Mouse (Mus musculus): ENCODE measurements around the gene Hmga1b. TPM values are rescaled to one million over a fixed set of nuclear protein-coding genes. Genes with fewer than 3 reads are reported as not detected.
A peak's percentile ranks its signal among the peaks of the same experiment; 100 is the strongest.
"Not testable (repeated sequence)": the region's sequence is repeated elsewhere in the genome, so short reads cannot be mapped to it uniquely, and the experiment has no call there.

Hmga1b gene
- polyA plus RNA-seq, 1 experiment from 2014 or later: 11.2 TPM

- Histone ChIP-seq H3K9ac (ENCODE audit: low read length) (peak within 1 kb of the TSS; percentile 90), H3K9me3 (ENCODE audit: control insufficient read depth, low read length) (no peaks in the 10 kb centered on the region), H3K27ac (replicated peaks; ENCODE audit: low read depth, low read length) (peak within 1 kb of the TSS; percentile 52), H3K4me2 (ENCODE audit: low read depth, severe bottlenecking) (peak within 1 kb of the TSS; percentile 96), H3K4me1 (ENCODE audit: control insufficient read depth, insufficient read depth, low read length) (peaks cover 12% of the 10 kb centered on the region), H3K4me3 (ENCODE audit: low read depth, low read length) (peak within 1 kb of the TSS; percentile 96), H3K36me3 (ENCODE audit: control insufficient read depth, insufficient read depth, low read length) (peaks cover 10% of the 10 kb centered on the region), H3K27me3 (ENCODE audit: control insufficient read depth, insufficient read depth, low read length) (no peaks in the 10 kb centered on the region)
- under 1% methylated on average over 70 of the region's 107 CpGs for WGBS
- ATAC-seq (ENCODE audit: insufficient number of reproducible peaks, low FRiP score, low TSS enrichment, low read depth): peak; percentile 63
- DNase-seq (ENCODE audit: low spot score): peak; percentile 85
Observed at GRCm38 (mm10) chr11:120784064-120784791, 21.6 kb downstream of the Hmga1b start, which contains the start of the genes Rfng and Gps1. TSS of gene Rfng (minus strand) at chr11:120784207. TSS of gene Gps1 (plus strand) at chr11:120784272.

GRCm38 (mm10) chr11:120785145-120785544 lies 22.6 kb downstream of the Hmga1b start:
- peaks cover 12% of the 10 kb centered on the region for H3K4me1 ChIP-seq (ENCODE audit: control insufficient read depth, insufficient read depth, low read length)
- no peaks in the 10 kb centered on the region for H3K27me3 ChIP-seq (ENCODE audit: control insufficient read depth, insufficient read depth, low read length)
- peak overlapping the region; percentile 96 for H3K4me2 ChIP-seq (ENCODE audit: low read depth, severe bottlenecking)
- no peak for ATAC-seq (ENCODE audit: insufficient number of reproducible peaks, low FRiP score, low TSS enrichment, low read depth)
- 38% methylated on average over 9 of the region's 9 CpGs for WGBS
- DNase-seq (ENCODE audit: low spot score): no peak
- peaks cover 19% of the 10 kb centered on the region for H3K36me3 ChIP-seq (ENCODE audit: control insufficient read depth, insufficient read depth, low read length)
- no peak overlapping the region for H3K27ac ChIP-seq (replicated peaks; ENCODE audit: low read depth, low read length)
- H3K9ac ChIP-seq (ENCODE audit: low read length): peak overlapping the region; percentile 90
- H3K4me3 ChIP-seq (ENCODE audit: low read depth, low read length): peak overlapping the region; percentile 96
- no peaks in the 10 kb centered on the region for H3K9me3 ChIP-seq (ENCODE audit: control insufficient read depth, low read length)

GRCm38 (mm10) chr11:120788460-120788859 lies 25.9 kb downstream of the Hmga1b start:
- WGBS: 86% methylated on average over 9 of the region's 10 CpGs
- not testable (repeated sequence) for DNase-seq (ENCODE audit: low spot score); H3K9me3 ChIP-seq (ENCODE audit: control insufficient read depth, low read length)

GRCm38 (mm10) chr11:120789355-120789754 lies 26.8 kb downstream of the Hmga1b start:
- no peak for DNase-seq (ENCODE audit: low spot score)
- Histone ChIP-seq H3K9ac (ENCODE audit: low read length) (no peak overlapping the region), H3K4me1 (ENCODE audit: control insufficient read depth, insufficient read depth, low read length) (peaks cover 7% of the 10 kb centered on the region; the same call in 1 of the 2 replicates), H3K9me3 (ENCODE audit: control insufficient read depth, low read length) (no peaks in the 10 kb centered on the region), H3K27ac (replicated peaks; ENCODE audit: low read depth, low read length) (no peak overlapping the region), H3K4me3 (ENCODE audit: low read depth, low read length) (no peak overlapping the region), H3K36me3 (ENCODE audit: control insufficient read depth, insufficient read depth, low read length) (peaks cover 37% of the 10 kb centered on the region), H3K27me3 (ENCODE audit: control insufficient read depth, insufficient read depth, low read length) (no peaks in the 10 kb centered on the region), H3K4me2 (ENCODE audit: low read depth, severe bottlenecking) (no peak overlapping the region)
- 84% methylated on average over 4 of the region's 4 CpGs for WGBS
- no peak for ATAC-seq (ENCODE audit: insufficient number of reproducible peaks, low FRiP score, low TSS enrichment, low read depth)

More at GRCm38 (mm10) chr11:120788460-120788859, 25.9 kb downstream of the Hmga1b start:
- not testable (repeated sequence) for H3K4me3 ChIP-seq (ENCODE audit: low read depth, low read length); H3K27ac ChIP-seq (replicated peaks; ENCODE audit: low read depth, low read length); H3K27me3 ChIP-seq (ENCODE audit: control insufficient read depth, insufficient read depth, low read length); ATAC-seq (ENCODE audit: insufficient number of reproducible peaks, low FRiP score, low TSS enrichment, low read depth); H3K4me2 ChIP-seq (ENCODE audit: low read depth, severe bottlenecking); H3K9ac ChIP-seq (ENCODE audit: low read length); H3K4me1 ChIP-seq (ENCODE audit: control insufficient read depth, insufficient read depth, low read length)
- H3K36me3 ChIP-seq (ENCODE audit: control insufficient read depth, insufficient read depth, low read length): peaks cover 34% of the 10 kb centered on the region

GRCm38 (mm10) chr11:120789810-120790209 lies 27.2 kb downstream of the Hmga1b start:
- 91% methylated on average over 3 of the region's 3 CpGs for whole genome bisulfite sequencing
- no peaks in the 10 kb centered on the region for H3K27me3 ChIP-seq (ENCODE audit: control insufficient read depth, insufficient read depth, low read length)

GRCm38 (mm10) chr11:120792652-120793051 lies 30.1 kb downstream of the Hmga1b start:
- Histone ChIP-seq H3K4me1 (ENCODE audit: control insufficient read depth, insufficient read depth, low read length) (peaks cover 5% of the 10 kb centered on the region), H3K27me3 (ENCODE audit: control insufficient read depth, insufficient read depth, low read length) (no peaks in the 10 kb centered on the region), H3K4me3 (ENCODE audit: low read depth, low read length) (no peak overlapping the region), H3K27ac (replicated peaks; ENCODE audit: low read depth, low read length) (no peak overlapping the region), H3K36me3 (ENCODE audit: control insufficient read depth, insufficient read depth, low read length) (peaks cover 32% of the 10 kb centered on the region), H3K9ac (ENCODE audit: low read length) (no peak overlapping the region), H3K4me2 (ENCODE audit: low read depth, severe bottlenecking) (no peak overlapping the region), H3K9me3 (ENCODE audit: control insufficient read depth, low read length) (no peaks in the 10 kb centered on the region)
- DNase-seq (ENCODE audit: low spot score) (no peak), ATAC-seq (ENCODE audit: insufficient number of reproducible peaks, low FRiP score, low TSS enrichment, low read depth) (no peak)
- WGBS: 94% methylated on average over 9 of the region's 9 CpGs

More at GRCm38 (mm10) chr11:120789810-120790209, 27.2 kb downstream of the Hmga1b start:
- H3K4me1 ChIP-seq (ENCODE audit: control insufficient read depth, insufficient read depth, low read length): peaks cover 6% of the 10 kb centered on the region; the same call in 1 of the 2 replicates
- ATAC-seq (ENCODE audit: insufficient number of reproducible peaks, low FRiP score, low TSS enrichment, low read depth) (no peak), DNase-seq (ENCODE audit: low spot score) (no peak)
- no peak overlapping the region for H3K4me2 ChIP-seq (ENCODE audit: low read depth, severe bottlenecking)
- no peak overlapping the region for H3K4me3 ChIP-seq (ENCODE audit: low read depth, low read length)
- no peak overlapping the region for H3K27ac ChIP-seq (replicated peaks; ENCODE audit: low read depth, low read length)
- no peak overlapping the region for H3K9ac ChIP-seq (ENCODE audit: low read length)
- H3K9me3 ChIP-seq (ENCODE audit: control insufficient read depth, low read length): no peaks in the 10 kb centered on the region
- H3K36me3 ChIP-seq (ENCODE audit: control insufficient read depth, insufficient read depth, low read length): peaks cover 37% of the 10 kb centered on the region

GRCm38 (mm10) chr11:120795756-120796613 lies 33.4 kb downstream of the Hmga1b start, which contains the start of gene Dus1l:
TSS of gene Dus1l (minus strand) at chr11:120796403.
- WGBS: 2% methylated on average over 59 of the region's 59 CpGs
- Histone ChIP-seq H3K27ac (replicated peaks; ENCODE audit: low read depth, low read length) (peak within 1 kb of the TSS; percentile 57; the same call in 1 of the 2 replicates), H3K36me3 (ENCODE audit: control insufficient read depth, insufficient read depth, low read length) (peaks cover 15% of the 10 kb centered on the region; the same call in 1 of the 2 replicates), H3K4me1 (ENCODE audit: control insufficient read depth, insufficient read depth, low read length) (peaks cover 7% of the 10 kb centered on the region), H3K4me2 (ENCODE audit: low read depth, severe bottlenecking) (peak within 1 kb of the TSS; percentile 90), H3K9me3 (ENCODE audit: control insufficient read depth, low read length) (no peaks in the 10 kb centered on the region), H3K9ac (ENCODE audit: low read length) (peak within 1 kb of the TSS; percentile 90), H3K27me3 (ENCODE audit: control insufficient read depth, insufficient read depth, low read length) (no peaks in the 10 kb centered on the region), H3K4me3 (ENCODE audit: low read depth, low read length) (peak within 1 kb of the TSS; percentile 98)
- DNase-seq (ENCODE audit: low spot score): peak; percentile 100
- ATAC-seq (ENCODE audit: insufficient number of reproducible peaks, low FRiP score, low TSS enrichment, low read depth): peak; percentile 71

- DNase-seq (ENCODE audit: low spot score) (no peak), ATAC-seq (ENCODE audit: insufficient number of reproducible peaks, low FRiP score, low TSS enrichment, low read depth) (no peak)
- peak overlapping the region; percentile 29; the same call in 1 of the 2 replicates for H3K4me2 ChIP-seq (ENCODE audit: low read depth, severe bottlenecking)
- 33% methylated on average over 8 of the region's 8 CpGs for WGBS
- H3K36me3 ChIP-seq (ENCODE audit: control insufficient read depth, insufficient read depth, low read length): peaks cover 15% of the 10 kb centered on the region; the same call in 1 of the 2 replicates
- peak overlapping the region; percentile 57; the same call in 1 of the 2 replicates for H3K27ac ChIP-seq (replicated peaks; ENCODE audit: low read depth, low read length)
- no peaks in the 10 kb centered on the region for H3K27me3 ChIP-seq (ENCODE audit: control insufficient read depth, insufficient read depth, low read length)
- peak overlapping the region; percentile 28; the same call in 1 of the 2 replicates for H3K9ac ChIP-seq (ENCODE audit: low read length)
- no peaks in the 10 kb centered on the region for H3K9me3 ChIP-seq (ENCODE audit: control insufficient read depth, low read length)
- H3K4me1 ChIP-seq (ENCODE audit: control insufficient read depth, insufficient read depth, low read length): peaks cover 7% of the 10 kb centered on the region
- H3K4me3 ChIP-seq (ENCODE audit: low read depth, low read length): peak overlapping the region; percentile 98
Observed at GRCm38 (mm10) chr11:120796614-120796946, 34.0 kb downstream of the Hmga1b start.

Measured in limb, embryonic 11.5 days (tissue).